Mouse (Mus musculus) midbrain, embryonic 10.5 days (tissue): ENCODE results near the gene Tmem256. TPM values are rescaled to one million over a fixed set of nuclear protein-coding genes. Genes with fewer than 3 reads are reported as not detected.

Experiments used
- DNase-seq: peaks from one replicate; pipeline ENCODE4 v3.0.0-alpha.2; 2017; ENCODE audit warnings: low spot score
- H3K27ac ChIP-seq: fragments of 300-500 bp; sonication (generic); replicated peaks from 2 replicates; pipeline ENCODE4 v1.5.1; 2016; ENCODE audit warnings: mild to moderate bottlenecking
- H3K27me3 ChIP-seq: fragments of 300-500 bp; sonication (generic); 2 replicates; pipeline ENCODE4 v1.6.1; 2016; ENCODE audit warnings: low read depth, mild to moderate bottlenecking; ENCODE audit not compliant: poor library complexity, severe bottlenecking
- H3K36me3 ChIP-seq: fragments of 300-500 bp; sonication (generic); 2 replicates; pipeline ENCODE4 v1.6.1; 2016; ENCODE audit warnings: mild to moderate bottlenecking, moderate library complexity
- H3K4me1 ChIP-seq: fragments of 300-500 bp; sonication (generic); 2 replicates; pipeline ENCODE4 v1.6.1; 2016
- H3K4me3 ChIP-seq: fragments of 300-500 bp; sonication (generic); 2 replicates; pipeline ENCODE4 v1.5.1; 2016; ENCODE audit warnings: mild to moderate bottlenecking, moderate library complexity
- H3K9me3 ChIP-seq: fragments of 300-500 bp; sonication (generic); replicated peaks from 2 replicates; pipeline ENCODE4 v1.6.1; 2016; ENCODE audit warnings: mild to moderate bottlenecking
- WGBS: fragments of 180-500 bp; shearing (Covaris S2); methylation state at CpG from one replicate; pipeline ENCODE4 v1.1.7; 2016; 5-methylcytosine and 5-hydroxymethylcytosine counted together
- polyA plus RNA-seq: library from polyadenylated mRNA; unstranded; fragments of >200 nt; fragmentation: Nextera tagmentation; extraction: Ambion mirVana; gene quantifications from 2 replicates; pipeline ENCODE4 v1.2.1, GENCODE M21; 2016

Tmem256 gene
- polyA plus RNA-seq, 1 experiment from 2014 or later = 345 TPM

- peaks cover 3% of the 10 kb centered on the region for H3K4me1 ChIP-seq
- no peak for DNase-seq
- 0 out of 2 replicates have a peak within 1 kb of the TSS, but pooled peaks have one; percentile 23 for H3K27ac ChIP-seq
- WGBS = 91% methylated on average over 3 of the region's 3 CpGs
- H3K36me3 ChIP-seq = peaks cover 32% of the 10 kb centered on the region
- H3K27me3 ChIP-seq = no peaks in the 10 kb centered on the region
- no peak within 1 kb of the TSS for H3K4me3 ChIP-seq
- peaks cover 12% of the 10 kb centered on the region for H3K9me3 ChIP-seq
Measured at GRCm38 (mm10) chr11:69822080-69822479, 16.2 kb upstream of the Tmem256 start, which contains the start of gene Spem1. Gene Spem1 (minus strand): TSS chr11:69822180.

- DNase-seq = no peak
- peaks cover 3% of the 10 kb centered on the region for H3K4me1 ChIP-seq
- no peak overlapping the region for H3K4me3 ChIP-seq
- H3K9me3 ChIP-seq = peaks cover 4% of the 10 kb centered on the region; the same call in 1 of the 2 replicates
- H3K27ac ChIP-seq = no peak overlapping the region
- peaks cover 45% of the 10 kb centered on the region for H3K36me3 ChIP-seq
- WGBS = 69% methylated on average over 2 of the region's 2 CpGs
- H3K27me3 ChIP-seq = no peaks in the 10 kb centered on the region
Measured at GRCm38 (mm10) chr11:69823456-69823855, 14.9 kb upstream of the Tmem256 start.

- WGBS = 69% methylated on average over 5 of the region's 5 CpGs
Measured at GRCm38 (mm10) chr11:69828832-69829231, 9.5 kb upstream of the Tmem256 start.

GRCm38 (mm10) chr11:69833554-69833953 lies 4.8 kb upstream of the Tmem256 start:
- H3K36me3 ChIP-seq = peaks cover 45% of the 10 kb centered on the region
- no peak for DNase-seq
- peak overlapping the region; percentile 93 for H3K27ac ChIP-seq
- peak overlapping the region; percentile 86 for H3K4me3 ChIP-seq
- H3K4me1 ChIP-seq = peaks cover 72% of the 10 kb centered on the region
- WGBS = 69% methylated on average over 8 of the region's 8 CpGs
- H3K27me3 ChIP-seq = peaks cover 44% of the 10 kb centered on the region
- H3K9me3 ChIP-seq = no peaks in the 10 kb centered on the region

More at GRCm38 (mm10) chr11:69828832-69829231, 9.5 kb upstream of the Tmem256 start:
- Histone ChIP-seq H3K9me3 (peaks cover 4% of the 10 kb centered on the region; the same call in 1 of the 2 replicates), H3K27me3 (peaks cover 17% of the 10 kb centered on the region), H3K4me3 (no peak overlapping the region), H3K27ac (no peak overlapping the region), H3K36me3 (peaks cover 90% of the 10 kb centered on the region), H3K4me1 (peaks cover 32% of the 10 kb centered on the region)
- DNase-seq = no peak

- H3K9me3 ChIP-seq = no peaks in the 10 kb centered on the region
- peaks cover 73% of the 10 kb centered on the region for H3K4me1 ChIP-seq
- DNase-seq = peak; percentile 52
- peaks cover 40% of the 10 kb centered on the region for H3K36me3 ChIP-seq
- WGBS = 7% methylated on average over 47 of the region's 48 CpGs
- peak overlapping the region; percentile 86 for H3K4me3 ChIP-seq
- H3K27ac ChIP-seq = peak overlapping the region; percentile 93
- peaks cover 44% of the 10 kb centered on the region for H3K27me3 ChIP-seq
Measured at GRCm38 (mm10) chr11:69834001-69834549, 4.2 kb upstream of the Tmem256 start.

GRCm38 (mm10) chr11:69835326-69835965 lies 2.9 kb upstream of the Tmem256 start:
- 2% methylated on average over 9 of the region's 9 CpGs for WGBS
- DNase-seq = peak; percentile 83
- H3K4me3 ChIP-seq = peak overlapping the region; percentile 86
- no peaks in the 10 kb centered on the region for H3K9me3 ChIP-seq
- peaks cover 44% of the 10 kb centered on the region for H3K27me3 ChIP-seq
- peaks cover 74% of the 10 kb centered on the region for H3K4me1 ChIP-seq
- H3K27ac ChIP-seq = peak overlapping the region; percentile 93
- peaks cover 34% of the 10 kb centered on the region for H3K36me3 ChIP-seq

- WGBS = 0% methylated on average over 4 of the region's 4 CpGs
- peak overlapping the region; percentile 93 for H3K27ac ChIP-seq
- peak overlapping the region; percentile 86 for H3K4me3 ChIP-seq
- H3K36me3 ChIP-seq = peaks cover 30% of the 10 kb centered on the region
- no peaks in the 10 kb centered on the region for H3K9me3 ChIP-seq
- DNase-seq = peak; percentile 46
- peaks cover 73% of the 10 kb centered on the region for H3K4me1 ChIP-seq
- peaks cover 44% of the 10 kb centered on the region for H3K27me3 ChIP-seq
Measured at GRCm38 (mm10) chr11:69835966-69836335, 2.4 kb upstream of the Tmem256 start.

GRCm38 (mm10) chr11:69836703-69837576 lies 1.4 kb upstream of the Tmem256 start:
- Histone ChIP-seq H3K4me3 (peak overlapping the region; percentile 86), H3K27ac (peak overlapping the region; percentile 93), H3K9me3 (no peaks in the 10 kb centered on the region), H3K4me1 (peaks cover 65% of the 10 kb centered on the region), H3K27me3 (peaks cover 44% of the 10 kb centered on the region), H3K36me3 (peaks cover 21% of the 10 kb centered on the region)
- peak; percentile 59 for DNase-seq
- WGBS = 1% methylated on average over 52 of the region's 52 CpGs

- Histone ChIP-seq H3K27me3 (peaks cover 40% of the 10 kb centered on the region), H3K4me1 (peaks cover 60% of the 10 kb centered on the region)
- WGBS = under 1% methylated on average over 32 of the region's 32 CpGs
Measured at GRCm38 (mm10) chr11:69837604-69837951, 736 bp upstream of the Tmem256 start, which contains the start of gene Nlgn2. Gene Nlgn2 (minus strand): TSS chr11:69837784.

GRCm38 (mm10) chr11:69838714-69839104 lies 395 bp downstream of the Tmem256 start:
- Histone ChIP-seq H3K4me3 (peak overlapping the region; percentile 86), H3K27ac (peak overlapping the region; percentile 93), H3K27me3 (peaks cover 29% of the 10 kb centered on the region), H3K4me1 (peaks cover 57% of the 10 kb centered on the region), H3K9me3 (no peaks in the 10 kb centered on the region), H3K36me3 (peaks cover 3% of the 10 kb centered on the region)
- 5% methylated on average over 7 of the region's 7 CpGs for WGBS
- no peak for DNase-seq

More at GRCm38 (mm10) chr11:69837604-69837951, 736 bp upstream of the Tmem256 start, which contains the start of gene Nlgn2:
- H3K36me3 ChIP-seq = peaks cover 14% of the 10 kb centered on the region
- H3K9me3 ChIP-seq = no peaks in the 10 kb centered on the region
- DNase-seq = no peak
- peak within 1 kb of the TSS; percentile 93 for H3K27ac ChIP-seq
- peak within 1 kb of the TSS; percentile 86 for H3K4me3 ChIP-seq

- WGBS = under 1% methylated on average over 37 of the region's 38 CpGs
- H3K36me3 ChIP-seq = peaks cover 37% of the 10 kb centered on the region
- H3K27ac ChIP-seq = peak within 1 kb of the TSS; percentile 98
Measured at GRCm38 (mm10) chr11:69846198-69846680, 7.9 kb downstream of the Tmem256 start, which contains the start of gene Plscr3. Gene Plscr3 (plus strand): TSS chr11:69846376.

More at GRCm38 (mm10) chr11:69846198-69846680, 7.9 kb downstream of the Tmem256 start, which contains the start of gene Plscr3:
- H3K9me3 ChIP-seq = no peaks in the 10 kb centered on the region
- no peaks in the 10 kb centered on the region for H3K27me3 ChIP-seq
- peaks cover 39% of the 10 kb centered on the region for H3K4me1 ChIP-seq
- H3K4me3 ChIP-seq = peak within 1 kb of the TSS; percentile 79
- peak; percentile 96 for DNase-seq
